Mouse (Mus musculus): ENCODE data around the gene Gm9508. TPM values are rescaled to one million over a fixed set of nuclear protein-coding genes. Genes with fewer than 3 reads are reported as not detected.

The Gm9508 gene
- polyA plus RNA-seq, 1 experiment from 2014 or later: not detected

- Histone ChIP-seq H3K27me3 (ENCODE audit: control insufficient read depth, insufficient read depth, low read length) (no peaks in the 10 kb centered on the region), H3K4me1 (ENCODE audit: control insufficient read depth, insufficient read depth, low read length) (no peaks in the 10 kb centered on the region), H3K4me2 (replicated peaks; ENCODE audit: low read depth, low read length) (no peak overlapping the region), H3K9ac (replicated peaks; ENCODE audit: low read depth, low read length) (no peak overlapping the region), H3K4me3 (ENCODE audit: low read depth, low read length) (no peak overlapping the region), H3K36me3 (ENCODE audit: control insufficient read depth, insufficient read depth, low read length) (no peaks in the 10 kb centered on the region), H3K27ac (ENCODE audit: low read length) (no peak overlapping the region), H3K9me3 (ENCODE audit: control insufficient read depth, low read depth, low read length) (no peaks in the 10 kb centered on the region)
- ATAC-seq (ENCODE audit: insufficient number of reproducible peaks, insufficient read depth, low FRiP score, low read depth): 0 out of 2 replicates have a peak, but pooled peaks have one; percentile 49
- 47% methylated on average over 15 of the region's 15 CpGs for WGBS
These were observed 38.6 kb downstream of the Gm9508 start for GRCm38 (mm10) chr10:77658286-77658994.

DNA sequence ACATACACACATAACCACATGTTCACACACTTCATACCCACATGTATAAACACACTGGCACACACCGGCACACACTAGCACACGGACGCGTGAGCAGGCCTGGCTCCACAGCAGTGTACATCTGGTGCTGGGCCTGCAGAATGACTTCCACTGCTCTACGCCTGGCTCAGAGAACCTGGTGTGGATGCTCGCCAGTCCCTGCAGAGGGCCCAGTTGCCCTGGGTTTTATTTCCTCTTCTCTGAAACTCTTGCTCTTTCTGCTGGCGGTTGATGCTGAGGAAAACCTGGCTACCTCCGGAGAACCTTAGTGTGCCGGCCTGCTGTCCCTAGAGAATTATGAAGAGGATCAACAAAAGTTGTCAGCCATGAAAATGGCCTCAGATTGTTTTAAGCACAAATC, 45.0 kb downstream of the Gm9508 start:
- H3K27ac ChIP-seq (ENCODE audit: low read length): no peak overlapping the region
- no peak overlapping the region for H3K4me2 ChIP-seq (replicated peaks; ENCODE audit: low read depth, low read length)
- no peak overlapping the region for H3K4me3 ChIP-seq (ENCODE audit: low read depth, low read length)
- no peaks in the 10 kb centered on the region for H3K27me3 ChIP-seq (ENCODE audit: control insufficient read depth, insufficient read depth, low read length)
- H3K9ac ChIP-seq (replicated peaks; ENCODE audit: low read depth, low read length): no peak overlapping the region
- H3K36me3 ChIP-seq (ENCODE audit: control insufficient read depth, insufficient read depth, low read length): no peaks in the 10 kb centered on the region; the same call in 1 of the 2 replicates
- H3K4me1 ChIP-seq (ENCODE audit: control insufficient read depth, insufficient read depth, low read length): no peaks in the 10 kb centered on the region
- ATAC-seq (ENCODE audit: insufficient number of reproducible peaks, insufficient read depth, low FRiP score, low read depth): no peak
- 88% methylated on average over 9 of the region's 9 CpGs for WGBS
- no peaks in the 10 kb centered on the region for H3K9me3 ChIP-seq (ENCODE audit: control insufficient read depth, low read depth, low read length)

GRCm38 (mm10) chr10:77647901-77648300, 49.1 kb downstream of the Gm9508 start:
- Histone ChIP-seq H3K4me2 (replicated peaks; ENCODE audit: low read depth, low read length) (no peak overlapping the region), H3K27me3 (ENCODE audit: control insufficient read depth, insufficient read depth, low read length) (no peaks in the 10 kb centered on the region), H3K4me3 (ENCODE audit: low read depth, low read length) (no peak overlapping the region), H3K9me3 (ENCODE audit: control insufficient read depth, low read depth, low read length) (no peaks in the 10 kb centered on the region), H3K9ac (replicated peaks; ENCODE audit: low read depth, low read length) (no peak overlapping the region), H3K36me3 (ENCODE audit: control insufficient read depth, insufficient read depth, low read length) (peaks cover 31% of the 10 kb centered on the region), H3K27ac (ENCODE audit: low read length) (no peak overlapping the region), H3K4me1 (ENCODE audit: control insufficient read depth, insufficient read depth, low read length) (no peaks in the 10 kb centered on the region)
- WGBS: 82% methylated on average over 8 of the region's 8 CpGs
- no peak for ATAC-seq (ENCODE audit: insufficient number of reproducible peaks, insufficient read depth, low FRiP score, low read depth)

DNA sequence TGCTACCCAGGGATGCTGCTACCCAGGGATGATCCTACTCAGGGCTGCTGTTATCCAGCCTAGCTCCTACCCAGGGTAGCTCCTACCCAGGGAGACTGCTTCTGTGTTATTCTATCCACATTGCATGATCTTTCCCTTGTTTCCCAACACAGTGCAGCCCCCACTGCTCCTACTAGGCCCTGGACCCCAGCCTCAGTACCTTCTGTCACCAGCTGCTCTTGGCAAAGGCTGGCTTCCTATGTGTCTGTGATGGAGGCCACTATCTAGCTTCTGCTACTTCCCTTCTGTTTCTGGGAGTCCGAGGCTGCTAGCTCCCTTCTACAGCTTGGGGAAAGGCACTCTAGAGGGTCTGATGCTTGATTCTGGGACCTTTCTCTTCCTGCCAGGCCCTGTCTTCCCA, 49.6 kb downstream of the Gm9508 start:
- ATAC-seq (ENCODE audit: insufficient number of reproducible peaks, insufficient read depth, low FRiP score, low read depth): no peak
- no peak overlapping the region for H3K4me2 ChIP-seq (replicated peaks; ENCODE audit: low read depth, low read length)
- no peak overlapping the region for H3K9ac ChIP-seq (replicated peaks; ENCODE audit: low read depth, low read length)
- no peaks in the 10 kb centered on the region for H3K9me3 ChIP-seq (ENCODE audit: control insufficient read depth, low read depth, low read length)
- no peaks in the 10 kb centered on the region for H3K4me1 ChIP-seq (ENCODE audit: control insufficient read depth, insufficient read depth, low read length)
- H3K27ac ChIP-seq (ENCODE audit: low read length): no peak overlapping the region
- WGBS: 71% methylated on average over 1 of the region's 1 CpGs
- H3K36me3 ChIP-seq (ENCODE audit: control insufficient read depth, insufficient read depth, low read length): peaks cover 32% of the 10 kb centered on the region
- no peaks in the 10 kb centered on the region for H3K27me3 ChIP-seq (ENCODE audit: control insufficient read depth, insufficient read depth, low read length)
- H3K4me3 ChIP-seq (ENCODE audit: low read depth, low read length): no peak overlapping the region

Other genes with a start within 250 kb of the Gm9508 start
- gene Fam207a, start 181.4 kb downstream of the Gm9508 start, polyA plus RNA-seq (2014; fragmentation: Nextera tagmentation; extraction: Ambion mirVana): 31.0 and 34.2 TPM in 2 replicates
- gene Itgb2, start 167.0 kb downstream of the Gm9508 start, polyA plus RNA-seq (2014; fragmentation: Nextera tagmentation; extraction: Ambion mirVana): 2.7 and 3.1 TPM in 2 replicates
- 198 and 200 TPM in 2 replicates for gene Pttg1ip, start 115.5 kb downstream of the Gm9508 start, polyA plus RNA-seq (2014; fragmentation: Nextera tagmentation; extraction: Ambion mirVana)
- 324 and 346 TPM in 2 replicates for gene Sumo3, start 91.1 kb downstream of the Gm9508 start, polyA plus RNA-seq (2014; fragmentation: Nextera tagmentation; extraction: Ambion mirVana)
- gene Gm49325, start 91.0 kb downstream of the Gm9508 start, polyA plus RNA-seq (2014; fragmentation: Nextera tagmentation; extraction: Ambion mirVana): 6.5 TPM in 1 of 2 replicates, not detected in the other
- gene Ube2g2, start 75.0 kb downstream of the Gm9508 start, polyA plus RNA-seq (2014; fragmentation: Nextera tagmentation; extraction: Ambion mirVana): 41.5 and 44.3 TPM in 2 replicates
- gene Tspear, start 10.7 kb downstream of the Gm9508 start, polyA plus RNA-seq (2014; fragmentation: Nextera tagmentation; extraction: Ambion mirVana): 0.71 and 1.2 TPM in 2 replicates
- not detected in 2 replicates for gene Gm19402, start 6.5 kb downstream of the Gm9508 start, polyA plus RNA-seq (2014; fragmentation: Nextera tagmentation; extraction: Ambion mirVana)
- not detected in 2 replicates for gene Gm10272, start 9.4 kb upstream of the Gm9508 start, polyA plus RNA-seq (2014; fragmentation: Nextera tagmentation; extraction: Ambion mirVana)
- gene Gm10024, start 14.2 kb upstream of the Gm9508 start, polyA plus RNA-seq (2014; fragmentation: Nextera tagmentation; extraction: Ambion mirVana): not detected in 2 replicates
- gene Gm10142, start 18.6 kb upstream of the Gm9508 start, polyA plus RNA-seq (2014; fragmentation: Nextera tagmentation; extraction: Ambion mirVana): not detected in 2 replicates
- gene Krtap12-1, start 23.4 kb upstream of the Gm9508 start, polyA plus RNA-seq (2014; fragmentation: Nextera tagmentation; extraction: Ambion mirVana): not detected in 2 replicates
- not detected in 2 replicates for gene Gm10100, start 29.3 kb upstream of the Gm9508 start, polyA plus RNA-seq (2014; fragmentation: Nextera tagmentation; extraction: Ambion mirVana)
- not detected in 2 replicates for gene Gm18596, start 45.4 kb upstream of the Gm9508 start, polyA plus RNA-seq (2014; fragmentation: Nextera tagmentation; extraction: Ambion mirVana)
- not detected in 2 replicates for gene Gm9736, start 54.1 kb upstream of the Gm9508 start, polyA plus RNA-seq (2014; fragmentation: Nextera tagmentation; extraction: Ambion mirVana)
- not detected in 2 replicates for gene Gm3233, start 62.4 kb upstream of the Gm9508 start, polyA plus RNA-seq (2014; fragmentation: Nextera tagmentation; extraction: Ambion mirVana)
- not detected in 2 replicates for gene Gm3238, start 74.1 kb upstream of the Gm9508 start, polyA plus RNA-seq (2014; fragmentation: Nextera tagmentation; extraction: Ambion mirVana)
- gene Gm7138, start 79.7 kb upstream of the Gm9508 start, polyA plus RNA-seq (2014; fragmentation: Nextera tagmentation; extraction: Ambion mirVana): not detected in 2 replicates
- not detected in 2 replicates for gene Gm3250, start 85.3 kb upstream of the Gm9508 start, polyA plus RNA-seq (2014; fragmentation: Nextera tagmentation; extraction: Ambion mirVana)
- gene Gm7137, start 91.0 kb upstream of the Gm9508 start, polyA plus RNA-seq (2014; fragmentation: Nextera tagmentation; extraction: Ambion mirVana): not detected in 2 replicates
- gene Gm9639, start 97.8 kb upstream of the Gm9508 start, polyA plus RNA-seq (2014; fragmentation: Nextera tagmentation; extraction: Ambion mirVana): not detected in 2 replicates
- gene Gm19668, start 101.9 kb upstream of the Gm9508 start, polyA plus RNA-seq (2014; fragmentation: Nextera tagmentation; extraction: Ambion mirVana): not detected in 2 replicates
- not detected in 2 replicates for gene Gm9507, start 114.6 kb upstream of the Gm9508 start, polyA plus RNA-seq (2014; fragmentation: Nextera tagmentation; extraction: Ambion mirVana)
- not detected in 2 replicates for gene Gm2696, start 117.4 kb upstream of the Gm9508 start, polyA plus RNA-seq (2014; fragmentation: Nextera tagmentation; extraction: Ambion mirVana)
- not detected in 2 replicates for gene Krtap10-4, start 129.9 kb upstream of the Gm9508 start, polyA plus RNA-seq (2014; fragmentation: Nextera tagmentation; extraction: Ambion mirVana)
- gene Krtap10-10, start 138.7 kb upstream of the Gm9508 start, polyA plus RNA-seq (2014; fragmentation: Nextera tagmentation; extraction: Ambion mirVana): not detected in 2 replicates
- not detected in 2 replicates for gene Gm36176, start 149.6 kb upstream of the Gm9508 start, polyA plus RNA-seq (2014; fragmentation: Nextera tagmentation; extraction: Ambion mirVana)
- gene Gm10318, start 155.6 kb upstream of the Gm9508 start, polyA plus RNA-seq (2014; fragmentation: Nextera tagmentation; extraction: Ambion mirVana): not detected in 2 replicates
- not detected in 2 replicates for gene Gm3285, start 164.7 kb upstream of the Gm9508 start, polyA plus RNA-seq (2014; fragmentation: Nextera tagmentation; extraction: Ambion mirVana)
- 5.4 and 6.7 TPM in 2 replicates for gene Lrrc3, start 205.3 kb upstream of the Gm9508 start, polyA plus RNA-seq (2014; fragmentation: Nextera tagmentation; extraction: Ambion mirVana)

Measured in stomach, embryonic 14.5 days (tissue).